Mouse (Mus musculus) thymus, adult 2 months (tissue): Measurements from ENCODE around the gene Faah. TPM values are rescaled to one million over a fixed set of nuclear protein-coding genes. Genes with fewer than 3 reads are reported as not detected.

Experiments used
- DNase-seq: peaks from one replicate; pipeline ENCODE4 v3.0.0; 2021
- H3K27ac ChIP-seq: fragments of 200-500 bp; 2 replicates; pipeline ENCODE4 v1.5.1; 2012; ENCODE audit warnings: low read length, control low read depth; ENCODE audit not compliant: control insufficient read depth, insufficient read depth
- H3K27me3 ChIP-seq: fragments of 200-500 bp; 2 replicates; pipeline ENCODE4 v1.6.1; 2012; ENCODE audit warnings: mild to moderate bottlenecking, low read length, moderate library complexity, mixed read lengths; ENCODE audit not compliant: control insufficient read depth, insufficient read depth
- H3K36me3 ChIP-seq: fragments of 200-500 bp; 2 replicates; pipeline ENCODE4 v1.6.1; 2012; ENCODE audit warnings: mild to moderate bottlenecking, low read length, moderate library complexity; ENCODE audit not compliant: control insufficient read depth, insufficient read depth
- H3K4me1 ChIP-seq: fragments of 200-500 bp; replicated peaks from 2 replicates; pipeline ENCODE4 v1.6.1; 2012; ENCODE audit warnings: low read length; ENCODE audit not compliant: control insufficient read depth, insufficient read depth
- H3K4me3 ChIP-seq: fragments of 200-500 bp; 2 replicates; pipeline ENCODE4 v1.5.1; 2012; ENCODE audit warnings: mild to moderate bottlenecking, low read length, control low read depth, moderate library complexity; ENCODE audit not compliant: control insufficient read depth, insufficient read depth
- CTCF ChIP-seq: fragments of 200-500 bp; IDR thresholded peaks from 2 replicates; pipeline ENCODE4 v1.5.1; 2012; ENCODE audit warnings: mild to moderate bottlenecking, control low read depth, low read length, moderate library complexity, borderline replicate concordance; ENCODE audit not compliant: control insufficient read depth, poor library complexity, insufficient read depth; ENCODE audit errors: extremely low read depth
- POLR2A ChIP-seq: fragments of 200-500 bp; IDR thresholded peaks from 2 replicates; pipeline ENCODE4 v1.6.1; 2012; ENCODE audit warnings: mild to moderate bottlenecking, low read length, control low read depth, moderate library complexity; ENCODE audit not compliant: control insufficient read depth, poor library complexity, insufficient read depth; ENCODE audit errors: extremely low read depth
- WGBS: fragments of 180-500 bp; shearing (Covaris S2); methylation state at CpG from one replicate; pipeline ENCODE4 v1.1.7; 2018; 5-methylcytosine and 5-hydroxymethylcytosine counted together
- polyA plus RNA-seq: library from polyadenylated mRNA; depleted of rRNA; stranded (reverse); fragments of >200 nt; gene quantifications from 2 replicates; pipeline ENCODE4 v1.2.3, GENCODE M21; 2012

The Faah gene
- polyA plus RNA-seq, 1 experiment: 88.1 TPM

GRCm38 (mm10) chr4:116032906-116033305 lies 15.2 kb upstream of the Faah start:
- no peak for DNase-seq
- Histone ChIP-seq H3K4me1 (no peaks in the 10 kb centered on the region), H3K27me3 (no peaks in the 10 kb centered on the region), H3K36me3 (peaks cover 24% of the 10 kb centered on the region), H3K27ac (no peak overlapping the region), H3K4me3 (no peak overlapping the region)
- 92% methylated on average over 9 of the region's 9 CpGs for WGBS
- TF ChIP-seq POLR2A (no peak), CTCF (no peak)

GRCm38 (mm10) chr4:116017300-116017901 lies 325 bp downstream of the Faah start:
- Histone ChIP-seq H3K4me3 (peak overlapping the region; percentile 97), H3K4me1 (peaks cover 19% of the 10 kb centered on the region), H3K27me3 (no peaks in the 10 kb centered on the region), H3K27ac (0 out of 2 replicates have a peak overlapping the region, but pooled peaks have one; percentile 1), H3K36me3 (no peaks in the 10 kb centered on the region)
- TF ChIP-seq POLR2A (0 out of 2 replicates have a peak, but pooled peaks have one; percentile 29), CTCF (peak; percentile 22; the same call in 1 of the 2 replicates)
- DNase-seq: peak; percentile 83
- under 1% methylated on average over 60 of the region's 60 CpGs for WGBS

- 0 out of 2 replicates have a peak overlapping the region, but pooled peaks have one; percentile 1 for H3K27ac ChIP-seq
- no peaks in the 10 kb centered on the region for H3K27me3 ChIP-seq
- 9% methylated on average over 16 of the region's 16 CpGs for WGBS
- DNase-seq: no peak
- TF ChIP-seq CTCF: no peak
- no peak for TF ChIP-seq POLR2A
- peak overlapping the region; percentile 97 for H3K4me3 ChIP-seq
- no peaks in the 10 kb centered on the region for H3K36me3 ChIP-seq
- peaks cover 19% of the 10 kb centered on the region for H3K4me1 ChIP-seq
Measured at GRCm38 (mm10) chr4:116016862-116017299, 845 bp downstream of the Faah start.

GRCm38 (mm10) chr4:116016396-116016795 lies 1.3 kb downstream of the Faah start:
- WGBS: 56% methylated on average over 3 of the region's 3 CpGs
- no peak for TF ChIP-seq CTCF
- no peak for TF ChIP-seq POLR2A
- Histone ChIP-seq H3K4me3 (peak overlapping the region; percentile 33), H3K36me3 (no peaks in the 10 kb centered on the region), H3K27me3 (no peaks in the 10 kb centered on the region), H3K4me1 (peaks cover 19% of the 10 kb centered on the region), H3K27ac (peak overlapping the region; percentile 70; the same call in 1 of the 2 replicates)
- no peak for DNase-seq

- Histone ChIP-seq H3K36me3 (no peaks in the 10 kb centered on the region), H3K4me1 (peaks cover 19% of the 10 kb centered on the region), H3K4me3 (peak overlapping the region; percentile 33), H3K27ac (peak overlapping the region; percentile 70), H3K27me3 (no peaks in the 10 kb centered on the region)
- no peak for DNase-seq
- WGBS: 64% methylated on average over 8 of the region's 8 CpGs
- TF ChIP-seq POLR2A (no peak), CTCF (no peak)
Measured at GRCm38 (mm10) chr4:116015996-116016395, 1.7 kb downstream of the Faah start.

- Histone ChIP-seq H3K4me3 (peak overlapping the region; percentile 24), H3K27me3 (no peaks in the 10 kb centered on the region), H3K27ac (peak overlapping the region; percentile 70), H3K36me3 (no peaks in the 10 kb centered on the region), H3K4me1 (peaks cover 19% of the 10 kb centered on the region)
- no peak for TF ChIP-seq CTCF
- TF ChIP-seq POLR2A: no peak
- WGBS: 21% methylated on average over 5 of the region's 5 CpGs
- peak; percentile 23 for DNase-seq
Measured at GRCm38 (mm10) chr4:116015502-116015901, 2.2 kb downstream of the Faah start.

- H3K27me3 ChIP-seq: no peaks in the 10 kb centered on the region
- 42% methylated on average over 8 of the region's 8 CpGs for WGBS
Measured at GRCm38 (mm10) chr4:116010186-116010585, 7.5 kb downstream of the Faah start.

More at GRCm38 (mm10) chr4:116010186-116010585, 7.5 kb downstream of the Faah start:
- Histone ChIP-seq H3K36me3 (no peaks in the 10 kb centered on the region), H3K4me1 (peaks cover 6% of the 10 kb centered on the region), H3K27ac (no peak overlapping the region), H3K4me3 (no peak overlapping the region)
- DNase-seq: no peak
- TF ChIP-seq POLR2A (no peak), CTCF (no peak)
